Mouse (Mus musculus) C2C12 (cell line): ENCODE results near the gene Gm21366. TPM values are rescaled to one million over a fixed set of nuclear protein-coding genes. Genes with fewer than 3 reads are reported as not detected.
"Not testable (repeated sequence)": the region's sequence is repeated elsewhere in the genome, so short reads cannot be mapped to it uniquely, and the experiment has no call there.

Source experiments
- H3K27me3 ChIP-seq: one replicate; pipeline ENCODE4 v1.6.1; 2011; ENCODE audit not compliant: control insufficient read depth, insufficient read depth, insufficient read length
- H3K36me3 ChIP-seq: one replicate; pipeline ENCODE4 v1.6.1; 2011; ENCODE audit not compliant: control insufficient read depth, insufficient read depth
- H3K4me3 ChIP-seq: one replicate; pipeline ENCODE4 v1.5.1; 2011; ENCODE audit warnings: mild to moderate bottlenecking, control low read depth; ENCODE audit not compliant: poor library complexity, insufficient read depth, severe bottlenecking
- H3K79me2 ChIP-seq: one replicate; pipeline ENCODE4 v1.6.1; 2011; ENCODE audit not compliant: control insufficient read depth, insufficient read depth
- H3K79me3 ChIP-seq: one replicate; pipeline ENCODE4 v1.6.1; 2011; ENCODE audit warnings: low read depth, control low read depth
- H3ac ChIP-seq: one replicate; pipeline ENCODE3; 2011; ENCODE audit warnings: low read depth; ENCODE audit not compliant: control insufficient read depth, insufficient read length
- long read RNA-seq, 2 experiments: library from polyadenylated mRNA; unstranded; transcript quantifications; one replicate each; pipeline ENCODE4 v2.0.0; 2019 to 2020
- polyA plus RNA-seq: library from polyadenylated mRNA; unstranded; fragments of >200 nt; fragmentation: generic; extraction: Trizol; gene quantifications from one replicate; pipeline ENCODE4 v1.2.1, GENCODE M21; 2012; ENCODE audit warnings: missing spikeins

Gm21366 gene
- polyA plus RNA-seq, result not detected
- long read RNA-seq, experiment 1, result 0 reads
- long read RNA-seq, experiment 2, result 0 reads

DNA sequence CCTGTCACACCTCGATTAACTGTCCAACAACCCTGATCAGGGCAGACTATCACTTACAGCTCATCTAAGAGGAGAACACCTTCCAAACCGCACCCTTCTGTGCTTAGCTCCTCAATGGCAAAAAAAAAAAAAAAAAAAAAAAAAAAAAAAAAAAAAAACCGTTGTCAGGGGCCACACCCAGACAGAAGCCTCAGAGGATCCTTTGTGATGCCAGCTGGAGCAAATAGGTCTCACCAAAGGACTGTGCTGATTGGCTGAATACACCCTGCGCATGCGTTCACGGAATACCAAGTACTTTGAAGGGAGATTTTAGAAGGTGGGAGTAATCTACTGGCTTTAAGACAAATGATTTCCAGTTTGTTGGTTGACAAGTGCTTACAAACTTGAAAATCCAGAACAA, at the start of gene Gm21366:
Gm21366 (minus strand) TSS at position 101 of the 400 bp plus-strand sequence.
- not testable (repeated sequence) for H3K4me3 ChIP-seq, H3ac ChIP-seq, H3K79me3 ChIP-seq, H3K36me3 ChIP-seq, H3K79me2 ChIP-seq, H3K27me3 ChIP-seq
